In genomic region chr2:29466396-29466795, GRCm38 (mm10) we compare ENCODE assay signal across 10 mouse cellular contexts.
A peak's percentile ranks its signal among the peaks of the same experiment; 100 is the strongest.
DNase-seq lines count a peak whose midpoint lies in the region; ATAC-seq and TF ChIP-seq lines count a peak whose summit lies in the region.
"Had no signal": no experiment of that assay in that cellular context is flagged by ENCODE, and none has a peak within 500 bp of the region (broad histone marks: within the 10 kb centered on the region; RNA-seq: fewer than 3 reads in every experiment).

No protein-coding gene starts in this region.

- H3K4me1 ChIP-seq in heart, embryonic 11.5 days (ENCODE audit: control insufficient read depth, insufficient read depth, low read length): peaks cover 18% of the 10 kb centered on the region
- H3K4me1 ChIP-seq in lung, adult 2 months (ENCODE audit: control insufficient read depth, insufficient read depth, low read length): peaks cover 6% of the 10 kb centered on the region
- peaks cover 26% of the 10 kb centered on the region for H3K4me1 ChIP-seq in hindbrain, postnatal 0 days (ENCODE audit: insufficient read depth, low read length)
- H3K4me1 ChIP-seq in midbrain, embryonic 16.5 days (ENCODE audit: control insufficient read depth, insufficient read depth, low read length): peaks cover 27% of the 10 kb centered on the region

- TF ChIP-seq CTCF in lung, adult 2 months (IDR thresholded peaks at IDR 0.05; ENCODE audit: insufficient read depth, low read length): no peak
- TF ChIP-seq CTCF in hindbrain, postnatal 0 days (IDR thresholded peaks at IDR 0.05; ENCODE audit: low read depth): no peak

- no peak overlapping the region for H3K27ac ChIP-seq in heart, embryonic 11.5 days (ENCODE audit: low read depth, low read length)
- H3K27ac ChIP-seq in hindbrain, postnatal 0 days: peak overlapping the region; percentile 28; the same call in 1 of the 2 replicates
- H3K27ac ChIP-seq in midbrain, embryonic 16.5 days (ENCODE audit: low read length): peak overlapping the region; percentile 30

- no peaks in the 10 kb centered on the region for H3K27me3 ChIP-seq in heart, embryonic 11.5 days (ENCODE audit: control insufficient read depth, insufficient read depth, low read length)
- no peaks in the 10 kb centered on the region for H3K27me3 ChIP-seq in hindbrain, postnatal 0 days (ENCODE audit: insufficient read depth, low read length)
- H3K27me3 ChIP-seq in midbrain, embryonic 16.5 days (ENCODE audit: control insufficient read depth, insufficient read depth, low read depth, low read length): no peaks in the 10 kb centered on the region

- WGBS in heart, embryonic 11.5 days (ENCODE audit: insufficient replicate concordance): 51% methylated on average over 4 of the region's 4 CpGs
- 41% methylated on average over 4 of the region's 4 CpGs for whole genome bisulfite sequencing in lung, adult 2 months
- 63% methylated on average over 4 of the region's 4 CpGs for WGBS in hindbrain, postnatal 0 days
- WGBS in midbrain, embryonic 16.5 days: 87% methylated on average over 4 of the region's 4 CpGs

- no peak overlapping the region for H3K4me2 ChIP-seq in heart, embryonic 11.5 days
- H3K4me2 ChIP-seq in hindbrain, postnatal 0 days (ENCODE audit: low read depth, low read length): no peak overlapping the region
- no peak overlapping the region for H3K4me2 ChIP-seq in midbrain, embryonic 16.5 days (ENCODE audit: low read length)

- ATAC-seq in heart, embryonic 11.5 days (replicated peaks; ENCODE audit: insufficient number of reproducible peaks, low FRiP score, low TSS enrichment): no peak
- ATAC-seq in hindbrain, postnatal 0 days: no peak
- no peak for ATAC-seq in midbrain, embryonic 16.5 days

- TF ChIP-seq POLR2A in lung, adult 2 months (IDR thresholded peaks at IDR 0.05; ENCODE audit: borderline replicate concordance, extremely low read depth, low read depth, low read length): no peak

- DNase-seq in heart, adult 11 months: peak; percentile 91
- peak; percentile 14 to 25 for DNase-seq in lung, adult 18-20 months
- no peak for DNase-seq in lung, adult 2 months
- DNase-seq in hindbrain, postnatal 0 days (ENCODE audit: low spot score): no peak
- no peak for DNase-seq in adrenal gland, postnatal 25 days
- no peak for DNase-seq in cerebellum, adult 9-11 months
- DNase-seq: adrenal gland, postnatal 36 days; cerebellum, postnatal 25 days had no signal

- no peaks in the 10 kb centered on the region for H3K36me3 ChIP-seq in heart, embryonic 11.5 days (ENCODE audit: control insufficient read depth, insufficient read depth, low read length)
- H3K36me3 ChIP-seq in hindbrain, postnatal 0 days (ENCODE audit: insufficient read depth, low read length): no peaks in the 10 kb centered on the region
- no peaks in the 10 kb centered on the region for H3K36me3 ChIP-seq in midbrain, embryonic 16.5 days (ENCODE audit: control insufficient read depth, insufficient read depth, low read length)

- H3K9ac ChIP-seq in heart, embryonic 11.5 days (ENCODE audit: low read depth, low read length): no peak overlapping the region
- no peak overlapping the region for H3K9ac ChIP-seq in hindbrain, postnatal 0 days (replicated peaks; ENCODE audit: low read length)
- no peak overlapping the region for H3K9ac ChIP-seq in midbrain, embryonic 16.5 days (ENCODE audit: low read depth, low read length)

- no peak overlapping the region for H3K4me3 ChIP-seq in heart, embryonic 11.5 days (ENCODE audit: low read depth, low read length)
- H3K4me3 ChIP-seq in lung, adult 2 months (replicated peaks; ENCODE audit: extremely low read depth, low read depth, low read length): no peak overlapping the region
- no peak overlapping the region for H3K4me3 ChIP-seq in hindbrain, postnatal 0 days (ENCODE audit: low read length)
- H3K4me3 ChIP-seq in midbrain, embryonic 16.5 days (ENCODE audit: low read depth, low read length): no peak overlapping the region

- no peaks in the 10 kb centered on the region for H3K9me3 ChIP-seq in heart, embryonic 11.5 days (replicated peaks; ENCODE audit: control insufficient read depth, low read length)
- no peaks in the 10 kb centered on the region for H3K9me3 ChIP-seq in hindbrain, postnatal 0 days (ENCODE audit: low read length)
- H3K9me3 ChIP-seq in midbrain, embryonic 16.5 days (replicated peaks; ENCODE audit: control insufficient read depth, low read length, poor library complexity, severe bottlenecking): no peaks in the 10 kb centered on the region

Comparison
In these comparisons a context has a peak if more than half of its experiments do, and no peak if none do; other contexts are left out.
1. DNase-seq: peak in heart, adult 11 months (single experiment) and lung, adult 18-20 months (2 of 2); none in lung, adult 2 months (single experiment), hindbrain, postnatal 0 days (single experiment), adrenal gland, postnatal 25 days (single experiment) and cerebellum, adult 9-11 months (single experiment).